Mouse (Mus musculus) forebrain, postnatal 0 days (tissue): ENCODE measurements around the gene Rgs16. TPM values are rescaled to one million over a fixed set of nuclear protein-coding genes. Genes with fewer than 3 reads are reported as not detected.

ENCODE experiments used
- ATAC-seq: fragments of 200-750 bp; cut with Nextera tagmentation; 2 replicates; pipeline ENCODE4 v1.8.0; 2017; ENCODE audit warnings: mild to moderate bottlenecking, moderate library complexity
- DNase-seq: peaks from one replicate; pipeline ENCODE4 v3.0.0-alpha.2; 2015
- H3K27ac ChIP-seq: fragments of 300-500 bp; sonication (generic); 2 replicates; pipeline ENCODE4 v1.5.1; 2014; ENCODE audit warnings: low read depth, mild to moderate bottlenecking, antibody characterized with exemption, low read length, moderate library complexity, mixed read lengths
- H3K27me3 ChIP-seq: fragments of 300-500 bp; sonication (generic); 2 replicates; pipeline ENCODE4 v1.6.1; 2014; ENCODE audit warnings: mild to moderate bottlenecking, low read length, mixed read lengths; ENCODE audit not compliant: insufficient read depth
- H3K36me3 ChIP-seq: fragments of 300-500 bp; sonication (generic); 2 replicates; pipeline ENCODE4 v1.6.1; 2014; ENCODE audit warnings: mild to moderate bottlenecking, moderate library complexity; ENCODE audit not compliant: insufficient read depth
- H3K4me1 ChIP-seq: fragments of 300-500 bp; sonication (generic); 2 replicates; pipeline ENCODE4 v1.6.1; 2014; ENCODE audit warnings: antibody characterized with exemption; ENCODE audit not compliant: insufficient read depth
- H3K4me2 ChIP-seq: fragments of 300-500 bp; sonication (generic); 2 replicates; pipeline ENCODE4 v1.6.1; 2014; ENCODE audit warnings: low read depth, mild to moderate bottlenecking, moderate library complexity
- H3K4me3 ChIP-seq: fragments of 300-500 bp; sonication (generic); 2 replicates; pipeline ENCODE4 v1.5.1; 2014; ENCODE audit warnings: low read depth, low read length, mixed read lengths
- H3K9ac ChIP-seq: fragments of 300-500 bp; sonication (generic); 2 replicates; pipeline ENCODE4 v1.6.1; 2014; ENCODE audit warnings: mild to moderate bottlenecking
- H3K9me3 ChIP-seq: fragments of 300-500 bp; sonication (generic); 2 replicates; pipeline ENCODE4 v1.6.1; 2016; ENCODE audit warnings: low read length
- CTCF ChIP-seq: sonication (generic); IDR thresholded peaks from 2 replicates; pipeline ENCODE4 v1.5.1; 2016; ENCODE audit warnings: antibody characterized with exemption, control low read depth, low read depth
- WGBS: fragments of 180-500 bp; shearing (Covaris S2); extraction: QIAGEN DNeasy Blood & Tissue Kit; methylation state at CpG from one replicate; pipeline ENCODE4 v1.1.7; 2014; 5-methylcytosine and 5-hydroxymethylcytosine counted together
- polyA plus RNA-seq: library from polyadenylated mRNA; unstranded; fragments of >200 nt; fragmentation: Nextera tagmentation; extraction: Ambion mirVana; gene quantifications from 2 replicates; pipeline ENCODE4 v1.2.1, GENCODE M21; 2015
- total RNA-seq: library from RNA; depleted of rRNA; stranded (reverse); fragments of >200 nt; gene quantifications from 2 replicates; pipeline ENCODE4 v1.2.3, GENCODE M21; 2014

Gene Rgs16
- total and polyA plus RNA-seq, 2 experiments from 2014 or later = 9.6 to 16.7 TPM

- peak; percentile 94 for TF ChIP-seq CTCF
- WGBS = 49% methylated on average over 11 of the region's 11 CpGs
- DNase-seq (peak; percentile 87), ATAC-seq (no peak)
- Histone ChIP-seq H3K27ac (no peak overlapping the region), H3K4me2 (peak overlapping the region; percentile 89), H3K36me3 (no peaks in the 10 kb centered on the region), H3K9me3 (no peaks in the 10 kb centered on the region), H3K9ac (no peak overlapping the region), H3K4me1 (peaks cover 15% of the 10 kb centered on the region), H3K4me3 (no peak overlapping the region; the same call in 1 of the 2 replicates), H3K27me3 (no peaks in the 10 kb centered on the region)
Measured at GRCm38 (mm10) chr1:153742374-153743155, 2.4 kb downstream of the Rgs16 start.

GRCm38 (mm10) chr1:153746119-153746670, 6.0 kb downstream of the Rgs16 start:
- WGBS = 71% methylated on average over 14 of the region's 14 CpGs
- Histone ChIP-seq H3K27me3 (no peaks in the 10 kb centered on the region), H3K27ac (no peak overlapping the region), H3K4me3 (no peak overlapping the region), H3K36me3 (no peaks in the 10 kb centered on the region), H3K4me2 (0 out of 2 replicates have a peak overlapping the region, but pooled peaks have one; percentile 8), H3K4me1 (peaks cover 10% of the 10 kb centered on the region), H3K9ac (0 out of 2 replicates have a peak overlapping the region, but pooled peaks have one; percentile 15), H3K9me3 (no peaks in the 10 kb centered on the region)
- DNase-seq (peak; percentile 32), ATAC-seq (no peak)
- no peak for TF ChIP-seq CTCF

GRCm38 (mm10) chr1:153746728-153747127, 6.6 kb downstream of the Rgs16 start:
- no peak overlapping the region for H3K27ac ChIP-seq
- TF ChIP-seq CTCF = peak; percentile 92
- 0 out of 2 replicates have a peak overlapping the region, but pooled peaks have one; percentile 15 for H3K9ac ChIP-seq
- H3K4me2 ChIP-seq = 0 out of 2 replicates have a peak overlapping the region, but pooled peaks have one; percentile 8
- peaks cover 11% of the 10 kb centered on the region for H3K4me1 ChIP-seq
- H3K27me3 ChIP-seq = no peaks in the 10 kb centered on the region
- WGBS = 3% methylated on average over 12 of the region's 12 CpGs
- ATAC-seq (peak; percentile 11; the same call in 1 of the 2 replicates), DNase-seq (peak; percentile 89)
- no peak overlapping the region for H3K4me3 ChIP-seq
- H3K36me3 ChIP-seq = no peaks in the 10 kb centered on the region
- no peaks in the 10 kb centered on the region for H3K9me3 ChIP-seq

GRCm38 (mm10) chr1:153747861-153748530, 7.8 kb downstream of the Rgs16 start:
- DNase-seq (peak; percentile 61), ATAC-seq (peak; percentile 17; the same call in 1 of the 2 replicates)
- H3K36me3 ChIP-seq = no peaks in the 10 kb centered on the region
- H3K4me2 ChIP-seq = peak overlapping the region; percentile 65; the same call in 1 of the 2 replicates
- no peak overlapping the region for H3K4me3 ChIP-seq
- no peaks in the 10 kb centered on the region for H3K9me3 ChIP-seq
- H3K27ac ChIP-seq = peak overlapping the region; percentile 88; the same call in 1 of the 2 replicates
- peaks cover 15% of the 10 kb centered on the region for H3K4me1 ChIP-seq
- no peak overlapping the region for H3K9ac ChIP-seq
- 51% methylated on average over 12 of the region's 12 CpGs for WGBS
- TF ChIP-seq CTCF = no peak
- H3K27me3 ChIP-seq = no peaks in the 10 kb centered on the region

GRCm38 (mm10) chr1:153748549-153748948, 8.4 kb downstream of the Rgs16 start:
- 0 out of 2 replicates have a peak overlapping the region, but pooled peaks have one; percentile 76 for H3K9ac ChIP-seq
- H3K4me3 ChIP-seq = no peak overlapping the region
- peak; percentile 61 for DNase-seq
- peak overlapping the region; percentile 65 for H3K4me2 ChIP-seq
- H3K27me3 ChIP-seq = no peaks in the 10 kb centered on the region
- WGBS = 3% methylated on average over 1 of the region's 1 CpGs
- H3K27ac ChIP-seq = peak overlapping the region; percentile 88
- H3K9me3 ChIP-seq = no peaks in the 10 kb centered on the region
- ATAC-seq = no peak
- TF ChIP-seq CTCF = no peak
- H3K4me1 ChIP-seq = peaks cover 15% of the 10 kb centered on the region
- H3K36me3 ChIP-seq = no peaks in the 10 kb centered on the region

GRCm38 (mm10) chr1:153749211-153749801, 9.2 kb downstream of the Rgs16 start, which contains the start of gene Rnasel:
Rnasel (plus strand) TSS chr1:153749426.
- TF ChIP-seq CTCF = peak; percentile 90
- Histone ChIP-seq H3K4me1 (peaks cover 15% of the 10 kb centered on the region), H3K36me3 (no peaks in the 10 kb centered on the region), H3K4me3 (peak within 1 kb of the TSS; percentile 46), H3K27ac (peak within 1 kb of the TSS; percentile 88), H3K9me3 (no peaks in the 10 kb centered on the region), H3K27me3 (no peaks in the 10 kb centered on the region), H3K4me2 (peak within 1 kb of the TSS; percentile 65), H3K9ac (peak within 1 kb of the TSS; percentile 76)
- 2% methylated on average over 18 of the region's 18 CpGs for WGBS
- peak; percentile 74 for ATAC-seq
- DNase-seq = peak; percentile 93
